Mouse (Mus musculus) MEL (cell line): ENCODE data around the gene Mmp23. TPM values are rescaled to one million over a fixed set of nuclear protein-coding genes. Genes with fewer than 3 reads are reported as not detected.

Experiments
- DNase-seq: peaks from one replicate; pipeline ENCODE4 v3.0.0; 2011; ENCODE audit warnings: low read depth, low spot score
- H3K27ac ChIP-seq: 2 replicates; pipeline ENCODE4 v1.5.1; 2012; ENCODE audit warnings: low read depth, mild to moderate bottlenecking, control low read depth, low read length, moderate library complexity; ENCODE audit not compliant: control insufficient read depth
- H3K27me3 ChIP-seq, 2 experiments: fragments of 150-350 bp in 1 of 2; sonication (generic) in 1 of 2; 2 replicates each; pipeline ENCODE4 v1.6.1; 2012; ENCODE audit warnings: low read length in 2 of 2, mild to moderate bottlenecking in 2 of 2, improper control_type of control experiment in 1 of 2, moderate library complexity in 1 of 2; ENCODE audit not compliant: insufficient read depth in 2 of 2, control insufficient read depth in 1 of 2
- H3K36me3 ChIP-seq, 2 experiments: 2 replicates each; pipeline ENCODE4 v1.6.1; 2012 to 2014; ENCODE audit warnings: low read length in 2 of 2, improper control_type of control experiment in 1 of 2, inconsistent platforms in 1 of 2, mild to moderate bottlenecking in 1 of 2; ENCODE audit not compliant: insufficient read depth in 2 of 2, control insufficient read depth in 1 of 2
- H3K4me1 ChIP-seq, 2 experiments: fragments of 150-350 bp in 1 of 2; sonication (generic) in 1 of 2; 2 replicates each; pipeline ENCODE4 v1.6.1; 2012; ENCODE audit warnings: low read length in 2 of 2, improper control_type of control experiment in 1 of 2, mild to moderate bottlenecking in 1 of 2; ENCODE audit not compliant: insufficient read depth in 2 of 2, control insufficient read depth in 1 of 2
- H3K4me3 ChIP-seq, 2 experiments: fragments of 150-350 bp in 1 of 2; sonication (generic) in 1 of 2; 2 replicates each; pipeline ENCODE4 v1.5.1; 2012; ENCODE audit warnings: low read depth in 2 of 2, low read length in 2 of 2, mild to moderate bottlenecking in 2 of 2, moderate library complexity in 2 of 2, control low read depth in 1 of 2, improper control_type of control experiment in 1 of 2; ENCODE audit not compliant: control insufficient read depth in 1 of 2, insufficient read depth in 1 of 2
- H3K79me2 ChIP-seq: 2 replicates; pipeline ENCODE4 v1.6.1; 2012; ENCODE audit warnings: mild to moderate bottlenecking, low read length, moderate library complexity; ENCODE audit not compliant: control insufficient read depth, poor library complexity, insufficient read depth
- H3K9ac ChIP-seq: 2 replicates; pipeline ENCODE4 v1.6.1; 2012; ENCODE audit warnings: low read depth, mild to moderate bottlenecking, control low read depth, low read length, moderate library complexity; ENCODE audit not compliant: control insufficient read depth, poor library complexity, severe bottlenecking
- H3K9me3 ChIP-seq: fragments of 150-350 bp; sonication (generic); replicated peaks from 2 replicates; pipeline ENCODE4 v1.6.1; 2012; ENCODE audit warnings: mild to moderate bottlenecking, low read length, improper control_type of control experiment, moderate library complexity; ENCODE audit not compliant: insufficient read depth
- CHD1 ChIP-seq: IDR thresholded peaks from 2 replicates; pipeline ENCODE4 v1.6.1; 2012; ENCODE audit warnings: low read depth, mild to moderate bottlenecking, inconsistent platforms, low read length, improper control_type of control experiment
- EP300 ChIP-seq, 2 experiments: IDR thresholded peaks; 2 replicates each; pipeline ENCODE4 v1.6.1; 2011; ENCODE audit warnings: improper control_type of control experiment in 2 of 2, low read length in 2 of 2, low read depth in 1 of 2, mild to moderate bottlenecking in 1 of 2
- GABPA ChIP-seq: IDR thresholded peaks from 2 replicates; pipeline ENCODE4 v1.6.1; 2012; ENCODE audit warnings: low read depth, mild to moderate bottlenecking, inconsistent platforms, low read length, improper control_type of control experiment, moderate library complexity
- GATA1 ChIP-seq: IDR thresholded peaks from 2 replicates; pipeline ENCODE4 v1.6.1; 2011; ENCODE audit warnings: low read depth, low read length, improper control_type of control experiment
- HCFC1 ChIP-seq: IDR thresholded peaks from 2 replicates; pipeline ENCODE4 v1.6.1; 2012; ENCODE audit warnings: low read depth, mild to moderate bottlenecking, inconsistent platforms, low read length, improper control_type of control experiment, moderate library complexity
- MAFK ChIP-seq: IDR thresholded peaks from 2 replicates; pipeline ENCODE4 v1.6.1; 2011; ENCODE audit warnings: low read depth, mild to moderate bottlenecking, low read length, improper control_type of control experiment, borderline replicate concordance
- MAX ChIP-seq: IDR thresholded peaks from 2 replicates; pipeline ENCODE4 v1.6.1; 2011; ENCODE audit warnings: low read length, improper control_type of control experiment
- MAZ ChIP-seq: IDR thresholded peaks from 2 replicates; pipeline ENCODE4 v1.6.1; 2012; ENCODE audit warnings: low read depth, mild to moderate bottlenecking, inconsistent platforms, low read length, improper control_type of control experiment
- MXI1 ChIP-seq: IDR thresholded peaks from 2 replicates; pipeline ENCODE4 v1.6.1; 2011; ENCODE audit warnings: mild to moderate bottlenecking, low read depth, low read length, improper control_type of control experiment
- MYC ChIP-seq: IDR thresholded peaks from 2 replicates; pipeline ENCODE4 v1.6.1; 2011; ENCODE audit warnings: low read depth, mild to moderate bottlenecking, low read length, improper control_type of control experiment, moderate library complexity
- NRF1 ChIP-seq: IDR thresholded peaks from 2 replicates; pipeline ENCODE4 v1.6.1; 2014; ENCODE audit warnings: low read depth, mild to moderate bottlenecking, inconsistent platforms, low read length, improper control_type of control experiment, moderate library complexity; ENCODE audit not compliant: poor library complexity, insufficient read depth, severe bottlenecking
- POLR2AphosphoS2 ChIP-seq: IDR thresholded peaks from 2 replicates; pipeline ENCODE4 v1.6.1; 2011; ENCODE audit warnings: low read length, improper control_type of control experiment
- POLR2AphosphoS5 ChIP-seq: IDR thresholded peaks from 2 replicates; pipeline ENCODE4 v1.6.1; 2012; ENCODE audit warnings: low read depth, borderline replicate concordance, mild to moderate bottlenecking, inconsistent platforms, low read length, moderate library complexity, mixed read lengths
- SMC3 ChIP-seq: IDR thresholded peaks from 2 replicates; pipeline ENCODE4 v1.6.1; 2011; ENCODE audit warnings: low read depth, low read length, improper control_type of control experiment
- TAL1 ChIP-seq: IDR thresholded peaks from 2 replicates; pipeline ENCODE4 v1.6.1; 2012; ENCODE audit warnings: mild to moderate bottlenecking, inconsistent platforms, low read length, moderate library complexity, mixed read lengths
- TCF12 ChIP-seq: IDR thresholded peaks from 2 replicates; pipeline ENCODE4 v1.6.1; 2014; ENCODE audit warnings: low read depth, mild to moderate bottlenecking, inconsistent platforms, low read length, improper control_type of control experiment, moderate library complexity
- ZMIZ1 ChIP-seq: IDR thresholded peaks from 2 replicates; pipeline ENCODE4 v1.6.1; 2012; ENCODE audit warnings: low read depth, mild to moderate bottlenecking, inconsistent platforms, low read length, improper control_type of control experiment, moderate library complexity
- polyA plus RNA-seq, 2 experiments: library from polyadenylated mRNA; stranded (reverse) in 1 of 2; unstranded in 1 of 2; fragments of >175 nt in 1 of 2; fragments of >200 nt in 1 of 2; gene quantifications; 2 replicates each; pipeline versions ENCODE4 v1.2.1 to v1.2.4; 2012; ENCODE audit warnings: low replicate concordance in 2 of 2, low read depth in 1 of 2; ENCODE audit not compliant: insufficient read length in 2 of 2, insufficient read depth in 1 of 2, missing spikeins in 1 of 2
- total RNA-seq: library from RNA; depleted of rRNA; stranded (reverse); fragments of 300-350 nt; gene quantifications from 2 replicates; pipeline ENCODE4 v1.2.3, GENCODE M21; 2012

The Mmp23 gene
- total and polyA plus RNA-seq, 3 experiments: 1.6 to 2.4 TPM; not detected in 1

- Histone ChIP-seq H3K9ac (peak overlapping the region; percentile 86), H3K4me1 (peaks cover 11 to 14% of the 10 kb centered on the region in 2 experiments; a peak in 3 of 4 replicates), H3K4me3 (peak overlapping the region; percentile 81 to 92), H3K27ac (peak overlapping the region; percentile 7), H3K36me3 (peaks cover 0 to 26% of the 10 kb centered on the region in 2 experiments; a peak in 2 of 4 replicates), H3K79me2 (peaks cover 9% of the 10 kb centered on the region), H3K9me3 (no peaks in the 10 kb centered on the region), H3K27me3 (no peaks in the 10 kb centered on the region)
- peak; percentile 33 for DNase-seq
- TF ChIP-seq TCF12 (peak; percentile 63; the same call in 1 of the 2 replicates), TAL1 (peak; percentile 65), EP300 (IDR thresholded peaks at IDR 0.05; ENCODE audit: low read depth in 1 of 2, low read length in 2 of 2) (peak; percentile 9 to 73; a peak in 2 of 4 replicates), POLR2AphosphoS2 (no peak), POLR2AphosphoS5 (no peak), GATA1 (peak; percentile 66)
These were observed 50.4 kb downstream of the Mmp23 start for GRCm38 (mm10) chr4:155602753-155603152.

DNA sequence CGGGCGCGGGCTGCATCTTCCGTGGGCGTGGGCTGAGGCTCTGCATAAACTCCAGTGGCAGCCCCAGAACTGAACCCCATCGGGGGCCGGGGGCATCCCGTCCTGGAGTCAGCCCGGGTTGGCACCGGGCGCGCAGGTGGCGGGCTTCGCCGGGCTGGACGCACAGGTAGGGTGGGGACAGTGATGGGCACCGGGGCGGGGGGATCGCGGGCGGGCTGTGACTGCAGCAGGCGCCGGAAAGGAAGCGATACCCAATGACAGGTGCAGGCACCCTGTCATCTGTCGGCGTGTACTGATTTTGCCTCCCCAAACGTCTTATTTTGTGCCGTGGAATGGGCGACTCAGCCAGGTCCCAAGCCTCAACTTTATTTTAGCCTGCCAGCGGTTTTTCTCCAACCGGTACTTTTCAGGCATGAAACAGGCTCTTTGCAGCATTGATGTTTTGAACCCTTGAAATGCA lies 51.2 kb downstream of the Mmp23 start:
- peak overlapping the region; percentile 86 for H3K9ac ChIP-seq
- DNase-seq: no peak
- H3K36me3 ChIP-seq: peaks cover 0 to 31% of the 10 kb centered on the region in 2 experiments; a peak in 2 of 4 replicates
- peaks cover 17 to 19% of the 10 kb centered on the region in 2 experiments for H3K4me1 ChIP-seq
- TF ChIP-seq MAZ (peak; percentile 4; the same call in 1 of the 2 replicates), CHD1 (no peak), MYC (no peak), GABPA (no peak), EP300 (IDR thresholded peaks at IDR 0.05; ENCODE audit: low read depth in 1 of 2, low read length in 2 of 2) (no peak), MXI1 (peak; percentile 55), TCF12 (no peak), ZMIZ1 (no peak), NRF1 (no peak), HCFC1 (no peak), MAX (no peak), POLR2AphosphoS5 (no peak), SMC3 (no peak), MAFK (no peak)
- H3K27me3 ChIP-seq: no peaks in the 10 kb centered on the region
- peak overlapping the region; percentile 97 for H3K27ac ChIP-seq
- peak overlapping the region; percentile 81 to 92 for H3K4me3 ChIP-seq
- no peaks in the 10 kb centered on the region for H3K9me3 ChIP-seq
- peaks cover 9% of the 10 kb centered on the region for H3K79me2 ChIP-seq
